Mouse (Mus musculus) ES-E14 (cell line): ENCODE data around the gene Zfyve27.

Source experiments
- ZC3H11A ChIP-seq: IDR thresholded peaks from 2 replicates; pipeline ENCODE4 v1.6.1; 2012; ENCODE audit warnings: low read depth, mild to moderate bottlenecking, inconsistent platforms, low read length, borderline replicate concordance
- ZNF384 ChIP-seq: IDR thresholded peaks from 2 replicates; pipeline ENCODE4 v1.6.1; 2012; ENCODE audit warnings: low read depth, low read length, inconsistent platforms

DNA sequence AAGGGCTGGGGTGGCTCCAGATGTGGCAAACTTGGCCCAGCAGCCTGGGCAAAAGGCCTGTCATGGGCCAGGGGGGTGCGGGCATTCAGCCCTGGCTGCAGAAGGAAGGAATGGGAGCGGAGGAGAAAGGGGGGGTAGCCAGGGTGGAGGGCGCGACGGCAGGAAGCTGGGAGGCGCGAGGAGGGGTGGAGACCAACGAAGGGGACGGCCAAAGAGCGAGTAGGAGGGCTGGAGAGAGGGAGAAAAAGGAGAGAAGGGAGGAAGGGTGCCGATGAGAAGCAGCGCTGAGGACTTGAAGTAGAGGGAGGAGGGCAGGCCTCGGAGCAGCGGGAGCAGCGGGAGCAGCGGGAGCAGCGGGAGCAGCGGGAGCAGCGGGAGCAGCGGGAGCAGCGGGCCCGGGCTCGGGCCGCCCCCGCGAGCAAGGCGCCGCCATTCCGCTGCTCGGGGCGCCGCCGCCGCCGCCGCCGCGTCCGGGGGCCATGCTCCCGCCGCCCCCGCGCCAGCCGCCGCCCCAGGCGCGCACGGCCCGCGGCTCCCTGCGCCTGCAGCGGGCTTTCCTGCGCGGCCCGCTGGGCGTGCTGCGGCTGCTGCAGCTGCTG lies 16.5 kb upstream of the Zfyve27 start, which contains the start of gene Marveld1:
- TF ChIP-seq ZNF384 (no peak), ZC3H11A (no peak)
